Mouse (Mus musculus): ENCODE results near the gene Atl2. TPM values are rescaled to one million over a fixed set of nuclear protein-coding genes. Genes with fewer than 3 reads are reported as not detected.

Gene Atl2
- polyA plus RNA-seq, 1 experiment from 2014 or later: 29.7 TPM

GRCm38 (mm10) chr17:79919566-79920350 is 23.8 kb upstream of the Atl2 start:
- Histone ChIP-seq H3K4me1 (replicated peaks) (peaks cover 26% of the 10 kb centered on the region), H3K36me3 (replicated peaks) (no peaks in the 10 kb centered on the region), H3K9ac (no peak overlapping the region), H3K4me3 (replicated peaks) (no peak overlapping the region), H3K4me2 (no peak overlapping the region), H3K9me3 (replicated peaks) (no peaks in the 10 kb centered on the region), H3K27me3 (no peaks in the 10 kb centered on the region), H3K27ac (replicated peaks) (no peak overlapping the region)
- no peak for ATAC-seq (ENCODE audit: insufficient read depth)
- 70% methylated on average over 15 of the region's 15 CpGs for WGBS (ENCODE audit: insufficient replicate concordance)

- H3K9ac ChIP-seq: no peak overlapping the region
- 9% methylated on average over 9 of the region's 9 CpGs for WGBS (ENCODE audit: insufficient replicate concordance)
- peak overlapping the region; percentile 65 for H3K4me2 ChIP-seq
- no peaks in the 10 kb centered on the region for H3K27me3 ChIP-seq
- peaks cover 26% of the 10 kb centered on the region for H3K4me1 ChIP-seq (replicated peaks)
- peak overlapping the region; percentile 71 for H3K27ac ChIP-seq (replicated peaks)
- peak overlapping the region; percentile 33 for H3K4me3 ChIP-seq (replicated peaks)
- peak; percentile 92 for ATAC-seq (ENCODE audit: insufficient read depth)
- no peaks in the 10 kb centered on the region for H3K9me3 ChIP-seq (replicated peaks)
- H3K36me3 ChIP-seq (replicated peaks): no peaks in the 10 kb centered on the region
These were observed 22.6 kb upstream of the Atl2 start for GRCm38 (mm10) chr17:79918484-79919004.

GRCm38 (mm10) chr17:79916996-79917395 is 21.1 kb upstream of the Atl2 start:
- 34% methylated on average over 9 of the region's 9 CpGs for WGBS (ENCODE audit: insufficient replicate concordance)
- Histone ChIP-seq H3K9me3 (replicated peaks) (no peaks in the 10 kb centered on the region), H3K4me3 (replicated peaks) (no peak overlapping the region), H3K27ac (replicated peaks) (no peak overlapping the region), H3K36me3 (replicated peaks) (no peaks in the 10 kb centered on the region), H3K4me2 (no peak overlapping the region), H3K27me3 (no peaks in the 10 kb centered on the region), H3K9ac (no peak overlapping the region), H3K4me1 (replicated peaks) (peaks cover 32% of the 10 kb centered on the region)
- ATAC-seq (ENCODE audit: insufficient read depth): no peak

GRCm38 (mm10) chr17:79912174-79912573 is 16.3 kb upstream of the Atl2 start:
- H3K27ac ChIP-seq (replicated peaks): no peak overlapping the region
- 21% methylated on average over 2 of the region's 2 CpGs for WGBS (ENCODE audit: insufficient replicate concordance)
- no peak overlapping the region for H3K4me2 ChIP-seq
- H3K4me1 ChIP-seq (replicated peaks): peaks cover 21% of the 10 kb centered on the region
- H3K27me3 ChIP-seq: no peaks in the 10 kb centered on the region; the same call in 1 of the 2 replicates
- no peak overlapping the region for H3K4me3 ChIP-seq (replicated peaks)
- H3K36me3 ChIP-seq (replicated peaks): no peaks in the 10 kb centered on the region
- ATAC-seq (ENCODE audit: insufficient read depth): no peak
- H3K9me3 ChIP-seq (replicated peaks): no peaks in the 10 kb centered on the region
- no peak overlapping the region for H3K9ac ChIP-seq

GRCm38 (mm10) chr17:79911718-79912117 is 15.8 kb upstream of the Atl2 start:
- H3K4me1 ChIP-seq (replicated peaks): peaks cover 17% of the 10 kb centered on the region
- H3K4me3 ChIP-seq (replicated peaks): no peak overlapping the region
- H3K4me2 ChIP-seq: no peak overlapping the region
- H3K36me3 ChIP-seq (replicated peaks): no peaks in the 10 kb centered on the region
- ATAC-seq (ENCODE audit: insufficient read depth): peak; percentile 73
- no peaks in the 10 kb centered on the region for H3K9me3 ChIP-seq (replicated peaks)
- no peak overlapping the region for H3K9ac ChIP-seq
- 25% methylated on average over 3 of the region's 3 CpGs for WGBS (ENCODE audit: insufficient replicate concordance)
- no peak overlapping the region for H3K27ac ChIP-seq (replicated peaks)
- no peaks in the 10 kb centered on the region; the same call in 1 of the 2 replicates for H3K27me3 ChIP-seq

GRCm38 (mm10) chr17:79909571-79909970 is 13.6 kb upstream of the Atl2 start:
- Histone ChIP-seq H3K4me2 (no peak overlapping the region), H3K9me3 (replicated peaks) (no peaks in the 10 kb centered on the region), H3K36me3 (replicated peaks) (no peaks in the 10 kb centered on the region), H3K4me3 (replicated peaks) (no peak overlapping the region), H3K4me1 (replicated peaks) (peaks cover 15% of the 10 kb centered on the region), H3K9ac (no peak overlapping the region), H3K27me3 (no peaks in the 10 kb centered on the region; the same call in 1 of the 2 replicates), H3K27ac (replicated peaks) (no peak overlapping the region)
- ATAC-seq (ENCODE audit: insufficient read depth): no peak
- WGBS (ENCODE audit: insufficient replicate concordance): 66% methylated on average over 12 of the region's 12 CpGs

GRCm38 (mm10) chr17:79907698-79908097 is 11.8 kb upstream of the Atl2 start:
- no peak overlapping the region for H3K4me2 ChIP-seq
- H3K9me3 ChIP-seq (replicated peaks): no peaks in the 10 kb centered on the region
- H3K27ac ChIP-seq (replicated peaks): no peak overlapping the region
- WGBS (ENCODE audit: insufficient replicate concordance): 57% methylated on average over 4 of the region's 4 CpGs
- H3K9ac ChIP-seq: no peak overlapping the region
- no peak for ATAC-seq (ENCODE audit: insufficient read depth)
- no peaks in the 10 kb centered on the region; the same call in 1 of the 2 replicates for H3K27me3 ChIP-seq
- H3K36me3 ChIP-seq (replicated peaks): no peaks in the 10 kb centered on the region
- H3K4me1 ChIP-seq (replicated peaks): peaks cover 15% of the 10 kb centered on the region
- no peak overlapping the region for H3K4me3 ChIP-seq (replicated peaks)

- WGBS (ENCODE audit: insufficient replicate concordance): 45% methylated on average over 8 of the region's 8 CpGs
- Histone ChIP-seq H3K4me2 (no peak overlapping the region), H3K27me3 (no peaks in the 10 kb centered on the region; the same call in 1 of the 2 replicates), H3K4me1 (replicated peaks) (peaks cover 9% of the 10 kb centered on the region), H3K36me3 (replicated peaks) (no peaks in the 10 kb centered on the region), H3K9ac (no peak overlapping the region), H3K4me3 (replicated peaks) (no peak overlapping the region), H3K27ac (replicated peaks) (no peak overlapping the region), H3K9me3 (replicated peaks) (no peaks in the 10 kb centered on the region)
- ATAC-seq (ENCODE audit: insufficient read depth): no peak
These were observed 11.0 kb upstream of the Atl2 start for GRCm38 (mm10) chr17:79906791-79907494.

GRCm38 (mm10) chr17:79904593-79904992 is 8.7 kb upstream of the Atl2 start:
- no peaks in the 10 kb centered on the region for H3K9me3 ChIP-seq (replicated peaks)
- H3K27me3 ChIP-seq: 0 out of 2 replicates have a peak, but pooled peaks cover 3% of the 10 kb centered on the region
- no peak overlapping the region for H3K9ac ChIP-seq
- no peaks in the 10 kb centered on the region for H3K4me1 ChIP-seq (replicated peaks)
- no peak overlapping the region for H3K4me3 ChIP-seq (replicated peaks)
- H3K27ac ChIP-seq (replicated peaks): no peak overlapping the region
- 71% methylated on average over 4 of the region's 4 CpGs for WGBS (ENCODE audit: insufficient replicate concordance)
- ATAC-seq (ENCODE audit: insufficient read depth): no peak
- H3K4me2 ChIP-seq: no peak overlapping the region
- H3K36me3 ChIP-seq (replicated peaks): no peaks in the 10 kb centered on the region

GRCm38 (mm10) chr17:79901207-79901606 is 5.3 kb upstream of the Atl2 start:
- no peak for ATAC-seq (ENCODE audit: insufficient read depth)
- 56% methylated on average over 6 of the region's 6 CpGs for WGBS (ENCODE audit: insufficient replicate concordance)
- no peak overlapping the region for H3K27ac ChIP-seq (replicated peaks)

GRCm38 (mm10) chr17:79898156-79898746 is 2.3 kb upstream of the Atl2 start:
- Histone ChIP-seq H3K27me3 (peaks cover 34% of the 10 kb centered on the region), H3K4me2 (no peak overlapping the region), H3K27ac (replicated peaks) (no peak overlapping the region), H3K4me3 (replicated peaks) (no peak overlapping the region), H3K9me3 (replicated peaks) (no peaks in the 10 kb centered on the region), H3K4me1 (replicated peaks) (peaks cover 21% of the 10 kb centered on the region), H3K9ac (no peak overlapping the region), H3K36me3 (replicated peaks) (no peaks in the 10 kb centered on the region)
- 67% methylated on average over 6 of the region's 6 CpGs for WGBS (ENCODE audit: insufficient replicate concordance)
- no peak for ATAC-seq (ENCODE audit: insufficient read depth)

More at GRCm38 (mm10) chr17:79901207-79901606, 5.3 kb upstream of the Atl2 start:
- Histone ChIP-seq H3K27me3 (peaks cover 32% of the 10 kb centered on the region), H3K4me3 (replicated peaks) (no peak overlapping the region), H3K4me2 (no peak overlapping the region), H3K36me3 (replicated peaks) (no peaks in the 10 kb centered on the region), H3K9me3 (replicated peaks) (no peaks in the 10 kb centered on the region), H3K9ac (no peak overlapping the region), H3K4me1 (replicated peaks) (peaks cover 7% of the 10 kb centered on the region)
